Mouse (Mus musculus) thymus, adult 2 months (tissue): ENCODE results near the gene Rps7.

Experiments
- CTCF ChIP-seq: fragments of 200-500 bp; IDR thresholded peaks from 2 replicates; pipeline ENCODE4 v1.5.1; 2012; ENCODE audit warnings: mild to moderate bottlenecking, control low read depth, low read length, moderate library complexity, borderline replicate concordance; ENCODE audit not compliant: control insufficient read depth, poor library complexity, insufficient read depth; ENCODE audit errors: extremely low read depth
- POLR2A ChIP-seq: fragments of 200-500 bp; IDR thresholded peaks from 2 replicates; pipeline ENCODE4 v1.6.1; 2012; ENCODE audit warnings: mild to moderate bottlenecking, low read length, control low read depth, moderate library complexity; ENCODE audit not compliant: control insufficient read depth, poor library complexity, insufficient read depth; ENCODE audit errors: extremely low read depth

DNA sequence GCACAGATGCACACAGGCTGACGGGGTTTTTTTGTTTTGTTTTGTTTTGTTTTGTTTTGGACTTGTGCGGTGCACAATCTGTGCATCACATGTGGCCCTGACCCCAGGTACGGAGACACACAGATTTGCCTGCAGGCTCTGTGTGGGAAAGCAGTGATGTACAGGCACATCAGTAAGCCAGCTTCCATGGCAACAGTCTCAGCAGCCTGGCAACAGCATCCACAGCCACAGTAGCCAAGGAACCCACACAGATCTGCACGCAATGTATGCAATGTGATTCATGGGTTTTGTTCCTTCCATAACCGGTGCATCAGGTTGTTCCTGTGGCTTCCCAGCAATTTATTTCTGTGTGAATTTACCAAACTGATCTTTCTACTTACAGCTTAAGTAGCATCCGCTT is 47.8 kb downstream of the Rps7 start:
- no peak for TF ChIP-seq CTCF
- TF ChIP-seq POLR2A = no peak
